Mouse (Mus musculus): ENCODE data around the gene Gpr12. TPM values are rescaled to one million over a fixed set of nuclear protein-coding genes. Genes with fewer than 3 reads are reported as not detected.

The Gpr12 gene
- total and polyA plus RNA-seq, 3 experiments = not detected

DNA sequence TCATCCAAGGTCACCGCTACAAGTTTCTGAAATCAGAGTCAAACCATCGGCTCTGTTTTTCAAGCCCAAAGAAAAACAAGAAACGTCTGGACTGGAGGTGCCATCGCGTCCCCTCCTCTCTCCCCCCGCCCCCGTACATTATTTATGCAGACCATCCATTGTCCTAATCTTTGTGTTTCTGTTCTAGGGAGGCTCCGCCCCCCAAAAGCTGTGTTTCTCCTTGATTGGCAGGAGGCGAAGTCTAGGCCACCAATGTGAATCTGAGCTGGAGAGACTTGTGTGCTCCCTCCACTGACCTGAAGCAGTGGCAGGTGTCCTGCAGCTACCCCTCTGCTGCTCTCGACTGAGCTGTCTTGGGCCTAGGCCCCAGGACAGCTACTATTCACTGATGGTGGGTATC is 24.6 kb upstream of the Gpr12 start:
- DNase-seq (ENCODE audit: low read depth, low spot score) = no peak
- no peak overlapping the region for H3K27ac ChIP-seq (ENCODE audit: control insufficient read depth, low read depth, low read length)
- no peaks in the 10 kb centered on the region for H3K36me3 ChIP-seq (ENCODE audit: control insufficient read depth in 1 of 2, insufficient read depth in 2 of 2, low read length in 2 of 2)
- H3K27me3 ChIP-seq (ENCODE audit: control insufficient read depth in 1 of 2, insufficient read depth in 2 of 2, low read length in 2 of 2) = no peaks in the 10 kb centered on the region
- TF ChIP-seq GABPA (IDR thresholded peaks at IDR 0.05; ENCODE audit: low read depth, low read length) (no peak), MAX (IDR thresholded peaks at IDR 0.05; ENCODE audit: low read length) (no peak), NELFE (IDR thresholded peaks at IDR 0.05; ENCODE audit: low read depth, low read length) (no peak), HCFC1 (IDR thresholded peaks at IDR 0.05; ENCODE audit: low read depth, low read length) (no peak), CHD2 (IDR thresholded peaks at IDR 0.05; ENCODE audit: low read length) (no peak), TCF12 (IDR thresholded peaks at IDR 0.05; ENCODE audit: low read depth, low read length) (no peak), MEF2A (IDR thresholded peaks at IDR 0.05; ENCODE audit: extremely low read depth, insufficient replicate concordance, low read depth, low read length, poor library complexity, severe bottlenecking) (no peak), NRF1 (IDR thresholded peaks at IDR 0.05; ENCODE audit: insufficient read depth, low read depth, low read length, poor library complexity, severe bottlenecking) (no peak), ZNF384 (IDR thresholded peaks at IDR 0.05; ENCODE audit: low read depth, low read length) (no peak), POLR2AphosphoS2 (IDR thresholded peaks at IDR 0.05; ENCODE audit: low read length) (no peak), TAL1 (IDR thresholded peaks at IDR 0.05; ENCODE audit: low read length) (no peak), EP300 (IDR thresholded peaks at IDR 0.05; ENCODE audit: low read depth in 1 of 2, low read length in 2 of 2) (no peak), ELF1 (IDR thresholded peaks at IDR 0.05; ENCODE audit: low read depth, low read length) (no peak), MAZ (IDR thresholded peaks at IDR 0.05; ENCODE audit: low read depth, low read length) (no peak), JUND (IDR thresholded peaks at IDR 0.05; ENCODE audit: low read depth, low read length) (no peak), USF2 (IDR thresholded peaks at IDR 0.05; ENCODE audit: borderline replicate concordance in 1 of 2, insufficient read depth in 1 of 2, low read depth in 1 of 2, low read length in 2 of 2) (no peak), POLR2AphosphoS5 (IDR thresholded peaks at IDR 0.05; ENCODE audit: borderline replicate concordance, low read depth, low read length) (no peak)
- no peak overlapping the region for H3K4me3 ChIP-seq (ENCODE audit: control insufficient read depth in 1 of 2, insufficient read depth in 1 of 2, low read depth in 2 of 2, low read length in 2 of 2)
- H3K4me1 ChIP-seq (ENCODE audit: control insufficient read depth in 1 of 2, insufficient read depth in 2 of 2, low read length in 2 of 2) = no peaks in the 10 kb centered on the region
- no peak overlapping the region for H3K9ac ChIP-seq (ENCODE audit: control insufficient read depth, low read depth, low read length, poor library complexity, severe bottlenecking)
- no peaks in the 10 kb centered on the region for H3K9me3 ChIP-seq (replicated peaks; ENCODE audit: insufficient read depth, low read length)
- no peaks in the 10 kb centered on the region for H3K79me2 ChIP-seq (ENCODE audit: control insufficient read depth, insufficient read depth, low read length, poor library complexity)

DNA sequence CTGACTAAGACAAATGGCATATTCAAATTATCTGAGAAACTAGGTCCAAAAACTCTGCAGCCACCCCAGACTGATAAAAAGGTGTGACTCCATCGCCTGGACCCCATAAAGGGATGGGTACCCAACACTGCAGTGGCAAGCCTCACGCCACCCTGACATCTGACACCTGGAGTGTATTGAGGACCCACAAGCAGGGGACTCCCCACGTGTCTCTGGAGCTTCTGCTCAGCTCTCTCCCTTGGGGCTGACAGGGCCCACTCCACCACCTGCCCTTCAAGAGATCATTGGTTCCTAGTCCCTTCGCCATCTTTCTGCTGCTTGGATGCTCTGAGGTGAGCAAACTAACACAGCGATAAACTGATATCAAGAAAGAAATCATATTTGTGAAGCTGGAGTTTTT is 22.8 kb upstream of the Gpr12 start:
- DNase-seq (ENCODE audit: low read depth, low spot score) = no peak
- Histone ChIP-seq H3K36me3 (ENCODE audit: control insufficient read depth in 1 of 2, insufficient read depth in 2 of 2, low read length in 2 of 2) (no peaks in the 10 kb centered on the region), H3K27me3 (ENCODE audit: control insufficient read depth in 1 of 2, insufficient read depth in 2 of 2, low read length in 2 of 2) (no peaks in the 10 kb centered on the region), H3K27ac (ENCODE audit: control insufficient read depth, low read depth, low read length) (no peak overlapping the region), H3K9me3 (replicated peaks; ENCODE audit: insufficient read depth, low read length) (no peaks in the 10 kb centered on the region), H3K79me2 (ENCODE audit: control insufficient read depth, insufficient read depth, low read length, poor library complexity) (no peaks in the 10 kb centered on the region), H3K4me1 (ENCODE audit: control insufficient read depth in 1 of 2, insufficient read depth in 2 of 2, low read length in 2 of 2) (no peaks in the 10 kb centered on the region), H3K9ac (ENCODE audit: control insufficient read depth, low read depth, low read length, poor library complexity, severe bottlenecking) (no peak overlapping the region), H3K4me3 (ENCODE audit: control insufficient read depth in 1 of 2, insufficient read depth in 1 of 2, low read depth in 2 of 2, low read length in 2 of 2) (no peak overlapping the region)
- TF ChIP-seq CHD2 (IDR thresholded peaks at IDR 0.05; ENCODE audit: low read length) = no peak
- no peak for TF ChIP-seq TBP (IDR thresholded peaks at IDR 0.05; ENCODE audit: low read depth, low read length)
- no peak for TF ChIP-seq MAX (IDR thresholded peaks at IDR 0.05; ENCODE audit: low read length)
- TF ChIP-seq MAFK (IDR thresholded peaks at IDR 0.05; ENCODE audit: borderline replicate concordance, low read depth, low read length) = no peak
- TF ChIP-seq ELF1 (IDR thresholded peaks at IDR 0.05; ENCODE audit: low read depth, low read length) = no peak
- TF ChIP-seq CTCF (IDR thresholded peaks at IDR 0.05 in 2 of 3, conservative IDR thresholded peaks at IDR 0.05 in 1 of 3; ENCODE audit: control insufficient read depth in 1 of 3, insufficient read depth in 1 of 3, low read depth in 2 of 3, low read length in 3 of 3, poor library complexity in 1 of 3, severe bottlenecking in 1 of 3) = no peak
- TF ChIP-seq USF1 (IDR thresholded peaks at IDR 0.05; ENCODE audit: low read depth, low read length) = no peak
- TF ChIP-seq TAL1 (IDR thresholded peaks at IDR 0.05; ENCODE audit: low read length) = no peak
- TF ChIP-seq MYB (IDR thresholded peaks at IDR 0.05; ENCODE audit: low read depth, low read length) = no peak
- no peak for TF ChIP-seq KAT2A (conservative IDR thresholded peaks at IDR 0.05; ENCODE audit: low read depth, low read length)
- TF ChIP-seq MYC (IDR thresholded peaks at IDR 0.05; ENCODE audit: low read depth, low read length) = no peak
- no peak for TF ChIP-seq NRF1 (IDR thresholded peaks at IDR 0.05; ENCODE audit: insufficient read depth, low read depth, low read length, poor library complexity, severe bottlenecking)
- no peak for TF ChIP-seq USF2 (IDR thresholded peaks at IDR 0.05; ENCODE audit: borderline replicate concordance in 1 of 2, insufficient read depth in 1 of 2, low read depth in 1 of 2, low read length in 2 of 2)
- no peak for TF ChIP-seq BHLHE40 (IDR thresholded peaks at IDR 0.05; ENCODE audit: borderline replicate concordance, low read depth, low read length)
- no peak for TF ChIP-seq CHD1 (IDR thresholded peaks at IDR 0.05; ENCODE audit: low read depth, low read length)
- TF ChIP-seq ZC3H11A (IDR thresholded peaks at IDR 0.05; ENCODE audit: low read depth, low read length) = no peak
- TF ChIP-seq ZKSCAN1 (IDR thresholded peaks at IDR 0.05; ENCODE audit: low read depth, low read length) = no peak
- no peak for TF ChIP-seq MEF2A (IDR thresholded peaks at IDR 0.05; ENCODE audit: extremely low read depth, insufficient replicate concordance, low read depth, low read length, poor library complexity, severe bottlenecking)
